Mouse (Mus musculus) limb, embryonic 15.5 days (tissue): ENCODE results near the gene Sox5. TPM values are rescaled to one million over a fixed set of nuclear protein-coding genes. Genes with fewer than 3 reads are reported as not detected.

Source experiments
- ATAC-seq: fragments of 200-750 bp; cut with Nextera tagmentation; 2 replicates; pipeline ENCODE4 v1.8.0; 2017; ENCODE audit warnings: low read depth, moderate TSS enrichment; ENCODE audit not compliant: insufficient number of reproducible peaks, low FRiP score, low TSS enrichment
- H3K27ac ChIP-seq: fragments of 300-500 bp; sonication (generic); 2 replicates; pipeline ENCODE4 v1.5.1; 2015; ENCODE audit warnings: moderate library complexity, mild to moderate bottlenecking, inconsistent platforms
- H3K27me3 ChIP-seq: fragments of 300-500 bp; sonication (generic); 2 replicates; pipeline ENCODE4 v1.6.1; 2015; ENCODE audit warnings: inconsistent platforms
- H3K36me3 ChIP-seq: fragments of 300-500 bp; sonication (generic); 2 replicates; pipeline ENCODE4 v1.6.1; 2015; ENCODE audit warnings: inconsistent platforms
- H3K4me1 ChIP-seq: fragments of 300-500 bp; sonication (generic); 2 replicates; pipeline ENCODE4 v1.6.1; 2015; ENCODE audit warnings: inconsistent platforms
- H3K4me2 ChIP-seq: fragments of 300-500 bp; sonication (generic); 2 replicates; pipeline ENCODE4 v1.6.1; 2015; ENCODE audit warnings: mild to moderate bottlenecking, inconsistent platforms
- H3K4me3 ChIP-seq: fragments of 300-500 bp; sonication (generic); 2 replicates; pipeline ENCODE4 v1.5.1; 2015; ENCODE audit warnings: mild to moderate bottlenecking, inconsistent platforms
- H3K9ac ChIP-seq: fragments of 300-500 bp; sonication (generic); 2 replicates; pipeline ENCODE4 v1.6.1; 2015; ENCODE audit warnings: inconsistent platforms
- H3K9me3 ChIP-seq: fragments of 300-500 bp; sonication (generic); 2 replicates; pipeline ENCODE4 v1.6.1; 2016; ENCODE audit warnings: inconsistent platforms
- WGBS: fragments of 180-500 bp; shearing (Covaris S2); methylation state at CpG from one replicate; pipeline ENCODE4 v1.1.7; 2015; 5-methylcytosine and 5-hydroxymethylcytosine counted together
- polyA plus RNA-seq: library from polyadenylated mRNA; unstranded; fragments of >200 nt; fragmentation: Nextera tagmentation; extraction: Ambion mirVana; gene quantifications from 2 replicates; pipeline ENCODE4 v1.2.1, GENCODE M21; 2015

Gene Sox5
- polyA plus RNA-seq, 1 experiment from 2014 or later, result 36.0 TPM

- H3K36me3 ChIP-seq, result no peaks in the 10 kb centered on the region
- 71% methylated on average over 12 of the region's 12 CpGs for WGBS
- H3K4me2 ChIP-seq, result no peak overlapping the region
- no peaks in the 10 kb centered on the region for H3K4me1 ChIP-seq
- no peak overlapping the region for H3K4me3 ChIP-seq
- no peaks in the 10 kb centered on the region for H3K27me3 ChIP-seq
- H3K27ac ChIP-seq, result no peak overlapping the region
- H3K9ac ChIP-seq, result no peak overlapping the region
- ATAC-seq, result no peak
- H3K9me3 ChIP-seq, result no peaks in the 10 kb centered on the region
These were observed 833.0 kb downstream of the Sox5 start for GRCm38 (mm10) chr6:143948553-143949308.

GRCm38 (mm10) chr6:143948071-143948470 lies 833.7 kb downstream of the Sox5 start:
- no peak overlapping the region for H3K9ac ChIP-seq
- H3K27me3 ChIP-seq, result no peaks in the 10 kb centered on the region
- no peak overlapping the region for H3K4me3 ChIP-seq
- no peaks in the 10 kb centered on the region for H3K4me1 ChIP-seq
- no peaks in the 10 kb centered on the region for H3K36me3 ChIP-seq
- 68% methylated on average over 4 of the region's 4 CpGs for WGBS
- H3K4me2 ChIP-seq, result no peak overlapping the region
- no peaks in the 10 kb centered on the region for H3K9me3 ChIP-seq
- ATAC-seq, result no peak
- H3K27ac ChIP-seq, result no peak overlapping the region

- Histone ChIP-seq H3K9me3 (no peaks in the 10 kb centered on the region), H3K4me1 (no peaks in the 10 kb centered on the region), H3K4me3 (no peak overlapping the region), H3K27ac (no peak overlapping the region), H3K9ac (no peak overlapping the region), H3K27me3 (no peaks in the 10 kb centered on the region), H3K4me2 (no peak overlapping the region), H3K36me3 (no peaks in the 10 kb centered on the region)
- no peak for ATAC-seq
- 81% methylated on average over 5 of the region's 5 CpGs for whole genome bisulfite sequencing
These were observed 838.7 kb downstream of the Sox5 start for GRCm38 (mm10) chr6:143943126-143943525.

- Histone ChIP-seq H3K9me3 (no peaks in the 10 kb centered on the region), H3K27me3 (no peaks in the 10 kb centered on the region), H3K4me2 (no peak overlapping the region), H3K4me3 (no peak overlapping the region), H3K4me1 (no peaks in the 10 kb centered on the region), H3K9ac (no peak overlapping the region), H3K36me3 (no peaks in the 10 kb centered on the region), H3K27ac (no peak overlapping the region)
- no peak for ATAC-seq
- WGBS, result 48% methylated on average over 8 of the region's 8 CpGs
These were observed 840.4 kb downstream of the Sox5 start for GRCm38 (mm10) chr6:143941291-143941785.

GRCm38 (mm10) chr6:143923146-143923545 lies 858.6 kb downstream of the Sox5 start:
- no peak overlapping the region for H3K9ac ChIP-seq
- H3K9me3 ChIP-seq, result no peaks in the 10 kb centered on the region
- no peak overlapping the region for H3K27ac ChIP-seq
- ATAC-seq, result no peak
- peaks cover 7% of the 10 kb centered on the region; the same call in 1 of the 2 replicates for H3K4me1 ChIP-seq
- no peaks in the 10 kb centered on the region for H3K36me3 ChIP-seq
- no peaks in the 10 kb centered on the region for H3K27me3 ChIP-seq
- H3K4me3 ChIP-seq, result no peak overlapping the region
- no peak overlapping the region for H3K4me2 ChIP-seq
- 40% methylated on average over 6 of the region's 6 CpGs for whole genome bisulfite sequencing

GRCm38 (mm10) chr6:143918405-143918947 lies 863.3 kb downstream of the Sox5 start:
- no peak overlapping the region for H3K4me3 ChIP-seq
- no peaks in the 10 kb centered on the region for H3K27me3 ChIP-seq
- H3K9me3 ChIP-seq, result no peaks in the 10 kb centered on the region
- H3K27ac ChIP-seq, result no peak overlapping the region
- peak overlapping the region; percentile 19; the same call in 1 of the 2 replicates for H3K4me2 ChIP-seq
- 15% methylated on average over 16 of the region's 16 CpGs for WGBS
- ATAC-seq, result no peak
- no peaks in the 10 kb centered on the region for H3K36me3 ChIP-seq
- H3K9ac ChIP-seq, result no peak overlapping the region
- peaks cover 7% of the 10 kb centered on the region; the same call in 1 of the 2 replicates for H3K4me1 ChIP-seq

- Histone ChIP-seq H3K27ac (no peak overlapping the region), H3K4me1 (peaks cover 7% of the 10 kb centered on the region; the same call in 1 of the 2 replicates), H3K4me2 (no peak overlapping the region), H3K9ac (no peak overlapping the region), H3K4me3 (no peak overlapping the region), H3K36me3 (no peaks in the 10 kb centered on the region), H3K9me3 (no peaks in the 10 kb centered on the region), H3K27me3 (no peaks in the 10 kb centered on the region)
- WGBS, result 52% methylated on average over 10 of the region's 10 CpGs
- no peak for ATAC-seq
These were observed 865.5 kb downstream of the Sox5 start for GRCm38 (mm10) chr6:143916152-143916735.

- H3K4me1 ChIP-seq, result peaks cover 7% of the 10 kb centered on the region; the same call in 1 of the 2 replicates
- no peak overlapping the region for H3K4me3 ChIP-seq
- no peak overlapping the region for H3K27ac ChIP-seq
- WGBS, result 74% methylated on average over 3 of the region's 3 CpGs
- ATAC-seq, result no peak
- no peaks in the 10 kb centered on the region for H3K36me3 ChIP-seq
- H3K4me2 ChIP-seq, result no peak overlapping the region
- H3K9ac ChIP-seq, result no peak overlapping the region
- H3K27me3 ChIP-seq, result no peaks in the 10 kb centered on the region
- H3K9me3 ChIP-seq, result no peaks in the 10 kb centered on the region
These were observed 866.1 kb downstream of the Sox5 start for GRCm38 (mm10) chr6:143915686-143916085.

- no peaks in the 10 kb centered on the region for H3K36me3 ChIP-seq
- no peak overlapping the region for H3K9ac ChIP-seq
These were observed 869.5 kb downstream of the Sox5 start for GRCm38 (mm10) chr6:143912316-143912715.

GRCm38 (mm10) chr6:143904693-143905031 lies 877.1 kb downstream of the Sox5 start:
- Histone ChIP-seq H3K27me3 (no peaks in the 10 kb centered on the region), H3K4me2 (no peak overlapping the region), H3K4me1 (no peaks in the 10 kb centered on the region), H3K27ac (no peak overlapping the region), H3K9me3 (no peaks in the 10 kb centered on the region), H3K9ac (no peak overlapping the region), H3K36me3 (no peaks in the 10 kb centered on the region), H3K4me3 (no peak overlapping the region)
- ATAC-seq, result no peak

More at GRCm38 (mm10) chr6:143912316-143912715, 869.5 kb downstream of the Sox5 start:
- Histone ChIP-seq H3K27me3 (no peaks in the 10 kb centered on the region), H3K9me3 (no peaks in the 10 kb centered on the region), H3K27ac (no peak overlapping the region), H3K4me2 (no peak overlapping the region), H3K4me1 (no peaks in the 10 kb centered on the region), H3K4me3 (no peak overlapping the region)
- ATAC-seq, result no peak
- WGBS, result 87% methylated on average over 3 of the region's 3 CpGs

GRCm38 (mm10) chr6:143903981-143904692 lies 877.6 kb downstream of the Sox5 start:
- H3K9me3 ChIP-seq, result no peaks in the 10 kb centered on the region
- no peak overlapping the region for H3K9ac ChIP-seq
- H3K4me1 ChIP-seq, result no peaks in the 10 kb centered on the region
- 69% methylated on average over 10 of the region's 10 CpGs for WGBS
- no peaks in the 10 kb centered on the region for H3K36me3 ChIP-seq
- H3K27ac ChIP-seq, result no peak overlapping the region
- no peaks in the 10 kb centered on the region for H3K27me3 ChIP-seq
- H3K4me3 ChIP-seq, result no peak overlapping the region
- no peak overlapping the region for H3K4me2 ChIP-seq
- no peak for ATAC-seq

GRCm38 (mm10) chr6:143900871-143901270 lies 880.9 kb downstream of the Sox5 start:
- no peak overlapping the region for H3K4me3 ChIP-seq
- no peaks in the 10 kb centered on the region for H3K4me1 ChIP-seq
- no peaks in the 10 kb centered on the region for H3K36me3 ChIP-seq
- no peaks in the 10 kb centered on the region for H3K27me3 ChIP-seq
- no peaks in the 10 kb centered on the region for H3K9me3 ChIP-seq
- H3K9ac ChIP-seq, result no peak overlapping the region
- ATAC-seq, result no peak
- no peak overlapping the region for H3K4me2 ChIP-seq
- WGBS, result 88% methylated on average over 4 of the region's 4 CpGs
- no peak overlapping the region for H3K27ac ChIP-seq
